Mouse (Mus musculus) erythroblast, adult 5-6 weeks (primary cell): ENCODE results near the gene Tmed6. TPM values are rescaled to one million over a fixed set of nuclear protein-coding genes. Genes with fewer than 3 reads are reported as not detected.
"Not testable (repeated sequence)": the region's sequence is repeated elsewhere in the genome, so short reads cannot be mapped to it uniquely, and the experiment has no call there.

Experiments
- ATAC-seq: replicated peaks from 2 replicates; pipeline ENCODE4 v1.8.0; 2016; ENCODE audit warnings: moderate number of reproducible peaks, mild to moderate bottlenecking, moderate TSS enrichment, inconsistent platforms; ENCODE audit not compliant: poor library complexity, low FRiP score, severe bottlenecking
- total RNA-seq, 2 experiments: library from RNA; stranded (forward) in 1 of 2; stranded (reverse) in 1 of 2; fragments of 150-400 nt in 1 of 2; fragments of 200-764, 138-1000 nt in 1 of 2; gene quantifications; 2 replicates each; pipeline versions ENCODE4 v1.2.3 to v1.2.4; 2015 to 2017; ENCODE audit warnings: low replicate concordance in 2 of 2

Tmed6 gene
- total RNA-seq (2015; ENCODE audit: low replicate concordance) (not detected in 2 replicates), total RNA-seq (2017; ENCODE audit: low replicate concordance) (not detected in 2 replicates)

GRCm38 (mm10) chr8:107065511-107066496 is at the start of gene Tmed6:
Gene Tmed6, minus strand, starts transcription at chr8:107065644.
- ATAC-seq, result peak; percentile 76

- ATAC-seq, result no peak
These were observed 49.5 kb upstream of the Tmed6 start for GRCm38 (mm10) chr8:107115008-107115320.

- ATAC-seq, result no peak
These were observed 48.9 kb upstream of the Tmed6 start for GRCm38 (mm10) chr8:107114150-107115007.

- no peak for ATAC-seq
These were observed 47.8 kb upstream of the Tmed6 start for GRCm38 (mm10) chr8:107113209-107113608.

- no peak for ATAC-seq
These were observed 46.1 kb upstream of the Tmed6 start for GRCm38 (mm10) chr8:107111340-107112105.

- ATAC-seq, result no peak
These were observed 45.3 kb upstream of the Tmed6 start for GRCm38 (mm10) chr8:107110629-107111330.

- ATAC-seq, result no peak
These were observed 44.5 kb upstream of the Tmed6 start for GRCm38 (mm10) chr8:107109816-107110435.

- ATAC-seq, result no peak
These were observed 43.7 kb upstream of the Tmed6 start for GRCm38 (mm10) chr8:107108978-107109720.

- ATAC-seq, result not testable (repeated sequence)
These were observed 42.6 kb upstream of the Tmed6 start for GRCm38 (mm10) chr8:107108089-107108488.

- ATAC-seq, result peak; percentile 88
These were observed 39.1 kb upstream of the Tmed6 start for GRCm38 (mm10) chr8:107104547-107104946.

- ATAC-seq, result no peak
These were observed 35.2 kb upstream of the Tmed6 start for GRCm38 (mm10) chr8:107100635-107101034.

GRCm38 (mm10) chr8:107096366-107097036 is 31.1 kb upstream of the Tmed6 start, which contains the start of gene Terf2:
Gene Terf2, minus strand, starts transcription at chr8:107096547.
- ATAC-seq, result peak; percentile 84

- no peak; the same call in 1 of the 2 replicates for ATAC-seq
These were observed 30.4 kb upstream of the Tmed6 start for GRCm38 (mm10) chr8:107095717-107096365.

GRCm38 (mm10) chr8:107090531-107090930 is 25.1 kb upstream of the Tmed6 start:
- ATAC-seq, result no peak

GRCm38 (mm10) chr8:107088526-107089063 is 23.2 kb upstream of the Tmed6 start:
- ATAC-seq, result no peak

GRCm38 (mm10) chr8:107086018-107086417 is 20.6 kb upstream of the Tmed6 start:
- ATAC-seq, result no peak

- ATAC-seq, result no peak
These were observed 19.9 kb upstream of the Tmed6 start for GRCm38 (mm10) chr8:107085358-107085757.
